Mouse (Mus musculus): ENCODE measurements around the gene Lonp1. TPM values are rescaled to one million over a fixed set of nuclear protein-coding genes. Genes with fewer than 3 reads are reported as not detected.

The Lonp1 gene
- polyA plus RNA-seq, 1 experiment from 2014 or later: 40.7 TPM

DNA sequence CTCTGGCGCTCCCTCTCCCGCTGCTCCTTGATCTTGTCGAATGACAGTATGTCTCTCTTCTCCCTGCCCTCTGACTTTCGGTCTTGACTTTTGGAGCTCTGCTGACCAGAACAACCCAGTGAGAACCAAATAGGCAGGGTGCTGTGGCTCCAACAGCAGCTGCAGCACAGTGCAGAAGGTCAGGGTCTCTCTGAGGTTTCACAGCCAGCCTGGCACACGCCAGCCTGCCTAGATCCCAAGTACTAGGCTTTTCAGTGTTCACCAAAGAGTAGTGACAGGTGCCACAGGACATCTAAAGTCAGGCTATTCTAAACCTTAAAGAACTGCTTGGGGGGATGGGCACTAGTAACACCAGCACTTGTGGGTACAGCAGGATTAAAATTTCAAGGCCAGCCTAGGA is 59.8 kb downstream of the Lonp1 start:
- H3K9ac ChIP-seq (replicated peaks; ENCODE audit: low read depth, low read length): no peak overlapping the region
- no peak overlapping the region for H3K4me3 ChIP-seq (ENCODE audit: low read depth, low read length)
- H3K27me3 ChIP-seq (ENCODE audit: control insufficient read depth, insufficient read depth, low read length): no peaks in the 10 kb centered on the region
- ATAC-seq (ENCODE audit: low read depth): no peak
- no peak overlapping the region for H3K27ac ChIP-seq (ENCODE audit: low read depth, low read length)
- no peaks in the 10 kb centered on the region for H3K4me1 ChIP-seq (ENCODE audit: control insufficient read depth, insufficient read depth, low read length)
- WGBS: 96% methylated on average over 5 of the region's 5 CpGs
- H3K36me3 ChIP-seq (ENCODE audit: control insufficient read depth, insufficient read depth, low read length): peaks cover 93% of the 10 kb centered on the region
- no peaks in the 10 kb centered on the region for H3K9me3 ChIP-seq (ENCODE audit: control insufficient read depth, low read length)
- no peak overlapping the region for H3K4me2 ChIP-seq (ENCODE audit: low read depth, low read length)

DNA sequence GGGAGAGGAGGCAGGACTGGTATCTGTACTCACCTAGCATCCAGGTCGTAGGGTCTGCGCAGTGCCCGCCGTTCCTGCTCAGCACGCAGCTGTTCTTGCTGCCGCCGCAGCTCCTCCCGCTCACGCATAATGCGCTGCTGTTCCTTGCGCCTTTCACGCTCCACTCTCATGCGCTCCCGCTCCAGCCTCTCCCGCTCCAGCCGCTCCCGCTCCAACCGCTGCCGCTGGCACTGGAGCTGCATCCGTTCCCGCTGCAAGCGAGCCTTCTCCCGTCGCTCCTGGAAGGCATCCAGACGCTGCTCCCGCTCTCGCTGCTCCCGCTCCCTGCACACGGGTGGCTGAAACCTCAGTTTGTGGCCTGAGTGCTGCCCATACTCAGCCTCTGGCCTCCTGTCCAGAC is 60.4 kb downstream of the Lonp1 start:
- Histone ChIP-seq H3K36me3 (ENCODE audit: control insufficient read depth, insufficient read depth, low read length) (peaks cover 93% of the 10 kb centered on the region), H3K4me3 (ENCODE audit: low read depth, low read length) (no peak overlapping the region), H3K27ac (ENCODE audit: low read depth, low read length) (no peak overlapping the region), H3K4me1 (ENCODE audit: control insufficient read depth, insufficient read depth, low read length) (no peaks in the 10 kb centered on the region), H3K9me3 (ENCODE audit: control insufficient read depth, low read length) (no peaks in the 10 kb centered on the region), H3K4me2 (ENCODE audit: low read depth, low read length) (no peak overlapping the region), H3K27me3 (ENCODE audit: control insufficient read depth, insufficient read depth, low read length) (no peaks in the 10 kb centered on the region), H3K9ac (replicated peaks; ENCODE audit: low read depth, low read length) (no peak overlapping the region)
- WGBS: 94% methylated on average over 29 of the region's 29 CpGs
- ATAC-seq (ENCODE audit: low read depth): no peak

Other genes with a start within 250 kb of the Lonp1 start
- gene Ptprs, start 150.4 kb downstream of the Lonp1 start, polyA plus RNA-seq (2014; fragmentation: Nextera tagmentation; extraction: Ambion mirVana): 255 and 266 TPM in 2 replicates
- gene Znrf4, start 114.5 kb downstream of the Lonp1 start, polyA plus RNA-seq (2014; fragmentation: Nextera tagmentation; extraction: Ambion mirVana): not detected in 2 replicates
- 1.5 and 1.9 TPM in 2 replicates for gene Gm20219, start 72.5 kb downstream of the Lonp1 start, polyA plus RNA-seq (2014; fragmentation: Nextera tagmentation; extraction: Ambion mirVana)
- gene Safb2, start 42.3 kb downstream of the Lonp1 start, polyA plus RNA-seq (2014; fragmentation: Nextera tagmentation; extraction: Ambion mirVana): 56.2 and 58.4 TPM in 2 replicates
- gene Safb, start 42.1 kb downstream of the Lonp1 start, polyA plus RNA-seq (2014; fragmentation: Nextera tagmentation; extraction: Ambion mirVana): 80.9 and 84.8 TPM in 2 replicates
- 177 and 190 TPM in 2 replicates for gene 2410015M20Rik, start 17.1 kb downstream of the Lonp1 start, polyA plus RNA-seq (2014; fragmentation: Nextera tagmentation; extraction: Ambion mirVana)
- gene Rpl36, start 13.5 kb downstream of the Lonp1 start, polyA plus RNA-seq (2014; fragmentation: Nextera tagmentation; extraction: Ambion mirVana): 1,033 and 1,098 TPM in 2 replicates
- gene Catsperd, start 1.3 kb upstream of the Lonp1 start, polyA plus RNA-seq (2014; fragmentation: Nextera tagmentation; extraction: Ambion mirVana): 2.6 and 3.7 TPM in 2 replicates
- 93.6 and 95.9 TPM in 2 replicates for gene Ranbp3, start 46.4 kb upstream of the Lonp1 start, polyA plus RNA-seq (2014; fragmentation: Nextera tagmentation; extraction: Ambion mirVana)
- 570 and 693 TPM in 2 replicates for gene Ndufa11, start 90.9 kb upstream of the Lonp1 start, polyA plus RNA-seq (2014; fragmentation: Nextera tagmentation; extraction: Ambion mirVana)
- gene Vmac, start 91.1 kb upstream of the Lonp1 start, polyA plus RNA-seq (2014; fragmentation: Nextera tagmentation; extraction: Ambion mirVana): 16.9 and 19.4 TPM in 2 replicates
- gene Nrtn, start 130.6 kb upstream of the Lonp1 start, polyA plus RNA-seq (2014; fragmentation: Nextera tagmentation; extraction: Ambion mirVana): 1.9 and 2.9 TPM in 2 replicates
- gene Dus3l, start 137.9 kb upstream of the Lonp1 start, polyA plus RNA-seq (2014; fragmentation: Nextera tagmentation; extraction: Ambion mirVana): 79.0 and 81.0 TPM in 2 replicates
- 0.53 and 0.70 TPM in 2 replicates for gene Prr22, start 143.4 kb upstream of the Lonp1 start, polyA plus RNA-seq (2014; fragmentation: Nextera tagmentation; extraction: Ambion mirVana)
- 3.6 and 4.6 TPM in 2 replicates for gene Rfx2, start 204.1 kb upstream of the Lonp1 start, polyA plus RNA-seq (2014; fragmentation: Nextera tagmentation; extraction: Ambion mirVana)
- gene Acsbg2, start 247.6 kb upstream of the Lonp1 start, polyA plus RNA-seq (2014; fragmentation: Nextera tagmentation; extraction: Ambion mirVana): not detected in 2 replicates
- gene 1700061G19Rik, start 248.6 kb upstream of the Lonp1 start, polyA plus RNA-seq (2014; fragmentation: Nextera tagmentation; extraction: Ambion mirVana): 0.50 and 0.56 TPM in 2 replicates

Data from neural tube, embryonic 14.5 days (tissue).